Mouse (Mus musculus) kidney, postnatal 4 days (tissue): ENCODE measurements around the gene Wwtr1.

Experiments used
- DNase-seq, 2 experiments: peaks; one replicate each; pipeline ENCODE4 v3.0.0; 2021; ENCODE audit warnings: mixed read lengths in 2 of 2

Gene Wwtr1

GRCm38 (mm10) chr3:57575660-57576055 lies at the start of gene Wwtr1:
TSS of gene Wwtr1 (minus strand) at chr3:57575910.
- DNase-seq = peak; percentile 92 to 96

GRCm38 (mm10) chr3:57619718-57620117 lies 44.0 kb upstream of the Wwtr1 start:
- DNase-seq = peak; percentile 36 to 40

- DNase-seq = no peak
Observed at GRCm38 (mm10) chr3:57615652-57616051, 39.9 kb upstream of the Wwtr1 start.

- no peak for DNase-seq
Observed at GRCm38 (mm10) chr3:57612430-57612997, 36.8 kb upstream of the Wwtr1 start.

GRCm38 (mm10) chr3:57611776-57612175 lies 36.1 kb upstream of the Wwtr1 start:
- DNase-seq = no peak

- no peak for DNase-seq
Observed at GRCm38 (mm10) chr3:57604618-57605015, 28.9 kb upstream of the Wwtr1 start.

GRCm38 (mm10) chr3:57603891-57604617 lies 28.3 kb upstream of the Wwtr1 start:
- no peak for DNase-seq

- no peak for DNase-seq
Observed at GRCm38 (mm10) chr3:57602610-57603009, 26.9 kb upstream of the Wwtr1 start.

GRCm38 (mm10) chr3:57596566-57596965 lies 20.9 kb upstream of the Wwtr1 start:
- peak in 1 of 2 experiments; percentile 13 for DNase-seq

GRCm38 (mm10) chr3:57595506-57595905 lies 19.8 kb upstream of the Wwtr1 start:
- DNase-seq = no peak

- DNase-seq = no peak
Observed at GRCm38 (mm10) chr3:57585967-57586366, 10.3 kb upstream of the Wwtr1 start.

- DNase-seq = no peak
Observed at GRCm38 (mm10) chr3:57583533-57583932, 7.8 kb upstream of the Wwtr1 start.

- no peak for DNase-seq
Observed at GRCm38 (mm10) chr3:57580426-57581195, 4.9 kb upstream of the Wwtr1 start.

- peak; percentile 81 to 88 for DNase-seq
Observed at GRCm38 (mm10) chr3:57576056-57576824, 530 bp upstream of the Wwtr1 start.

- DNase-seq = peak; percentile 69 to 79
Observed at GRCm38 (mm10) chr3:57574885-57575659, 638 bp downstream of the Wwtr1 start.

- no peak for DNase-seq
Observed at GRCm38 (mm10) chr3:57573898-57574570, 1.7 kb downstream of the Wwtr1 start.

GRCm38 (mm10) chr3:57572331-57572975 lies 3.3 kb downstream of the Wwtr1 start:
- no peak for DNase-seq

GRCm38 (mm10) chr3:57566655-57567054 lies 9.1 kb downstream of the Wwtr1 start:
- DNase-seq = peak; percentile 31 to 46

GRCm38 (mm10) chr3:57563627-57564026 lies 12.1 kb downstream of the Wwtr1 start:
- no peak for DNase-seq

GRCm38 (mm10) chr3:57562996-57563506 lies 12.7 kb downstream of the Wwtr1 start:
- no peak for DNase-seq

GRCm38 (mm10) chr3:57558761-57559160 lies 16.9 kb downstream of the Wwtr1 start:
- no peak for DNase-seq
